Mouse (Mus musculus): ENCODE measurements around the gene Mthfd2. TPM values are rescaled to one million over a fixed set of nuclear protein-coding genes. Genes with fewer than 3 reads are reported as not detected.

Gene Mthfd2
- polyA plus RNA-seq, 1 experiment from 2014 or later: 51.6 TPM

DNA sequence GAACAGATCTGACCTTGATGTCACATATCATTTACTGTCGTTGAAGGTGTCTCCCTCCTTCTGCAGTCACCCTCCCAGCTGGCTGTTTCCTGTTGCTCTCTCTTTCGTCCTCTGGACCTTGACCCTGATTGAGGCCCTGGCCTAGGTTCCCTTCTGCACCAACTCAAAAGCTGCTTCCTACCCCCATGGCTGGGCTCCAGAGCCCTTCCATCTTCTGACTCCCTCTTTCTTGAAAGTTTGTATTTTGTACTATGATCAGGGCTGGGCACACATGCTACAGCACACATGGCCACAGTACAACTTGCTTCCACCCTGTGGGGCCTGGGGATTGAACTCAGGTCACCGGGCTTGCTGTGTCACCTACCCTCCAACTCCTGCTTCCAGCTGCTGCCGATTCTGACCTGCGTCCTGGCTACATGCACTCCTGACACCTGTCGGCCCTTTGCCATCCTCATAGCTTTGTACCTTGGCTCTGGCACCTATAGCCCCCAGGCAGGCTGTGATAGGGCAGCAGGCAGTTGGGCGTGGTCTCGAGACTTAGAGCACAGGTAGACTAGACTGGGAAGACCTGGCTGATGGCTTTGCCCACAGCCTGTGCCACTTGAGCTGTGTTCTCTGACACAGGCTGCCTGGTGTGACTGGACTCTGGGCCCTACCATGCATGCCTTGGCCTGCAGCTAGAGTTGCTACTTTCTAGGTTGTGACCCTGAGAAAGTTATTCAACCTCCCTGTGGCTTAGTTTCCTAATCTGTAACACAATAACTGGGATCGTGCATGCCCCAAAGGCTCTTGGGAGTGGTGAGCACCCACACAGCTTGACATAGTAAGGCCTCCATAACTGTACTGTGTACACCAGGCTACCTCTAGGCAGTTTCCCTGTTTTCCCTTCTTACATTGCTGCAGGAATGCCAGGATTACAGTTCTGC lies 29.4 kb upstream of the Mthfd2 start:
- ATAC-seq (ENCODE audit: low FRiP score): no peak
- no peak for DNase-seq (ENCODE audit: low spot score, missing footprints)
- 89% methylated on average over 9 of the region's 9 CpGs for WGBS
- no peaks in the 10 kb centered on the region for H3K9me3 ChIP-seq (ENCODE audit: control insufficient read depth, low read length)
- no peak overlapping the region for H3K27ac ChIP-seq (ENCODE audit: low read depth, low read length)
- no peak overlapping the region for H3K9ac ChIP-seq (ENCODE audit: low read length)
- H3K4me2 ChIP-seq: no peak overlapping the region
- H3K27me3 ChIP-seq (ENCODE audit: control insufficient read depth, insufficient read depth, low read length): no peaks in the 10 kb centered on the region
- no peak overlapping the region for H3K4me3 ChIP-seq (ENCODE audit: low read depth, low read length)
- H3K36me3 ChIP-seq (ENCODE audit: control insufficient read depth, insufficient read depth, low read length): no peaks in the 10 kb centered on the region
- H3K4me1 ChIP-seq (ENCODE audit: control insufficient read depth, insufficient read depth, low read length): peaks cover 3% of the 10 kb centered on the region

GRCm38 (mm10) chr6:83352666-83353410 lies 27.1 kb upstream of the Mthfd2 start:
- ATAC-seq (ENCODE audit: low FRiP score): no peak
- no peaks in the 10 kb centered on the region for H3K9me3 ChIP-seq (ENCODE audit: control insufficient read depth, low read length)
- H3K36me3 ChIP-seq (ENCODE audit: control insufficient read depth, insufficient read depth, low read length): no peaks in the 10 kb centered on the region
- H3K27me3 ChIP-seq (ENCODE audit: control insufficient read depth, insufficient read depth, low read length): no peaks in the 10 kb centered on the region
- H3K4me1 ChIP-seq (ENCODE audit: control insufficient read depth, insufficient read depth, low read length): peaks cover 7% of the 10 kb centered on the region
- no peak for DNase-seq (ENCODE audit: low spot score, missing footprints)
- H3K9ac ChIP-seq (ENCODE audit: low read length): no peak overlapping the region
- H3K4me3 ChIP-seq (ENCODE audit: low read depth, low read length): no peak overlapping the region
- WGBS: 93% methylated on average over 24 of the region's 24 CpGs
- no peak overlapping the region for H3K4me2 ChIP-seq
- H3K27ac ChIP-seq (ENCODE audit: low read depth, low read length): no peak overlapping the region

DNA sequence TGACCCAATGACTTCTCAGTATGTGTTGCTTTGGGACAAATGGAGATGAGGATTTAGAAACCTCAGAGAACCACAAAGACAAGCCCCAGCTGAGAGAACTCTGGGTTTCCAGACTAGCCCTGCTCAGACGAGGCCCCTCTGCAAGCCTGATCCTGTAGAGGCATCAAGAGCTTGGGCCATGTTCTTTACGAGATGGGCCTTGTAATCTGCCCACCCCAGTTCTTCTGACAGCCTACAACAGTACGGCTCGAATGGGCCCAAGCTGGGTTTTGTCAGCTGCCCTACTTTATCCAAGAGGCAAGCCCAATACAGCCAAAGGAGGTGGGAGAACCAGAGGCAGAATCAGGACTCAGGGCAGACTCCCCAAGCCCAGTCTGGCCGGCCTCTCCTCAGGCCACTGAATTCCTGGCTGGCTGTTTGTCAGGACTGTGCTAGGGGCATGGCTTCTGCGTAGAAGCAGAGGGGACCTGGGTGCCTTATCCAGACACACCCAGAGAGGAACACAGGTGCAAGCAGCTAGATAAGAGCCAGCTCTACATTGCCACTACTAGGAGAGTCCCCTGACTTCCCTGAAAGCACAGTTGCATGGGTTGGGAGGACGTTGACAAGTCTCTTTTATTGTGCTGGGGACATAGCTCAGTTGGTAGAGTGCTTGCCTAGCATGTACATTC lies 25.9 kb upstream of the Mthfd2 start:
- Histone ChIP-seq H3K36me3 (ENCODE audit: control insufficient read depth, insufficient read depth, low read length) (no peaks in the 10 kb centered on the region), H3K4me2 (no peak overlapping the region), H3K27ac (ENCODE audit: low read depth, low read length) (no peak overlapping the region), H3K4me3 (ENCODE audit: low read depth, low read length) (no peak overlapping the region), H3K9me3 (ENCODE audit: control insufficient read depth, low read length) (no peaks in the 10 kb centered on the region), H3K4me1 (ENCODE audit: control insufficient read depth, insufficient read depth, low read length) (peaks cover 7% of the 10 kb centered on the region), H3K27me3 (ENCODE audit: control insufficient read depth, insufficient read depth, low read length) (no peaks in the 10 kb centered on the region), H3K9ac (ENCODE audit: low read length) (no peak overlapping the region; the same call in 1 of the 2 replicates)
- ATAC-seq (ENCODE audit: low FRiP score): no peak
- 91% methylated on average over 7 of the region's 7 CpGs for WGBS
- no peak for DNase-seq (ENCODE audit: low spot score, missing footprints)

- no peak overlapping the region for H3K9ac ChIP-seq (ENCODE audit: low read length)
- no peak overlapping the region for H3K4me3 ChIP-seq (ENCODE audit: low read depth, low read length)
- no peaks in the 10 kb centered on the region for H3K36me3 ChIP-seq (ENCODE audit: control insufficient read depth, insufficient read depth, low read length)
- H3K4me2 ChIP-seq: no peak overlapping the region
- no peak overlapping the region for H3K27ac ChIP-seq (ENCODE audit: low read depth, low read length)
- no peaks in the 10 kb centered on the region for H3K9me3 ChIP-seq (ENCODE audit: control insufficient read depth, low read length)
- ATAC-seq (ENCODE audit: low FRiP score) (no peak), DNase-seq (ENCODE audit: low spot score, missing footprints) (no peak)
- 89% methylated on average over 16 of the region's 16 CpGs for WGBS
- peaks cover 7% of the 10 kb centered on the region for H3K4me1 ChIP-seq (ENCODE audit: control insufficient read depth, insufficient read depth, low read length)
- no peaks in the 10 kb centered on the region for H3K27me3 ChIP-seq (ENCODE audit: control insufficient read depth, insufficient read depth, low read length)
These were observed 25.2 kb upstream of the Mthfd2 start for GRCm38 (mm10) chr6:83350851-83351405.

- Histone ChIP-seq H3K4me2 (peak overlapping the region; percentile 81), H3K9me3 (ENCODE audit: control insufficient read depth, low read length) (no peaks in the 10 kb centered on the region), H3K27me3 (ENCODE audit: control insufficient read depth, insufficient read depth, low read length) (no peaks in the 10 kb centered on the region), H3K36me3 (ENCODE audit: control insufficient read depth, insufficient read depth, low read length) (no peaks in the 10 kb centered on the region), H3K27ac (ENCODE audit: low read depth, low read length) (no peak overlapping the region), H3K9ac (ENCODE audit: low read length) (peak overlapping the region; percentile 95), H3K4me1 (ENCODE audit: control insufficient read depth, insufficient read depth, low read length) (peaks cover 7% of the 10 kb centered on the region), H3K4me3 (ENCODE audit: low read depth, low read length) (peak overlapping the region; percentile 77)
- ATAC-seq (ENCODE audit: low FRiP score) (no peak), DNase-seq (ENCODE audit: low spot score, missing footprints) (no peak)
- WGBS: 84% methylated on average over 7 of the region's 7 CpGs
These were observed 24.5 kb upstream of the Mthfd2 start for GRCm38 (mm10) chr6:83350172-83350571.

GRCm38 (mm10) chr6:83349274-83349958 lies 23.7 kb upstream of the Mthfd2 start:
- H3K4me3 ChIP-seq (ENCODE audit: low read depth, low read length): peak overlapping the region; percentile 77
- H3K4me1 ChIP-seq (ENCODE audit: control insufficient read depth, insufficient read depth, low read length): peaks cover 7% of the 10 kb centered on the region
- no peaks in the 10 kb centered on the region for H3K36me3 ChIP-seq (ENCODE audit: control insufficient read depth, insufficient read depth, low read length)
- no peaks in the 10 kb centered on the region for H3K27me3 ChIP-seq (ENCODE audit: control insufficient read depth, insufficient read depth, low read length)
- ATAC-seq (ENCODE audit: low FRiP score): peak; percentile 95
- H3K4me2 ChIP-seq: peak overlapping the region; percentile 81
- H3K9me3 ChIP-seq (ENCODE audit: control insufficient read depth, low read length): no peaks in the 10 kb centered on the region
- peak; percentile 99 for DNase-seq (ENCODE audit: low spot score, missing footprints)
- WGBS: under 1% methylated on average over 52 of the region's 53 CpGs
- peak overlapping the region; percentile 95 for H3K9ac ChIP-seq (ENCODE audit: low read length)
- H3K27ac ChIP-seq (ENCODE audit: low read depth, low read length): no peak overlapping the region

DNA sequence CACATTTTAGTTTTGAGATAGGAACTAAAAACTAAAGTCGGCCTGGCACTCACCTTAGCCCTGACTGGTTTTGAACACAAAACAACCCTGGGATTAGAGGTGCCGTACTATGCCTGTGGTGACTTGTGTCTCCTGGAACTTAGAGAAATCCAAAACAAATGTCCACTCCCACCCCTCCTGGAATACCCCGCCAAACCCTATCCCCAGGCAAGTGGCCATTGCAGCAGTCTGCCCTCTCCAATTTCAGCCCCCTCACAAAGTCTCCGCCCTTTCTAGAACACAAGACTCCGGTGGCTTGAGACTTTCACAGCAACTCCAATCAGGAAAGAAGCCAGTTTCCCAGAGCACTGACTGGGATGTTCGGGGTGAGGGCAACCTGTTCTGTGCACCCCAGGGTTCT lies 23.2 kb upstream of the Mthfd2 start, which contains the start of gene Bola3:
Gene Bola3 (plus strand): TSS at position 275 of the 400 bp plus-strand sequence.
- DNase-seq (ENCODE audit: low spot score, missing footprints) (no peak), ATAC-seq (ENCODE audit: low FRiP score) (peak; percentile 66)
- Histone ChIP-seq H3K9ac (ENCODE audit: low read length) (peak within 1 kb of the TSS; percentile 95), H3K4me1 (ENCODE audit: control insufficient read depth, insufficient read depth, low read length) (peaks cover 7% of the 10 kb centered on the region), H3K27me3 (ENCODE audit: control insufficient read depth, insufficient read depth, low read length) (no peaks in the 10 kb centered on the region), H3K27ac (ENCODE audit: low read depth, low read length) (no peak within 1 kb of the TSS), H3K9me3 (ENCODE audit: control insufficient read depth, low read length) (no peaks in the 10 kb centered on the region), H3K36me3 (ENCODE audit: control insufficient read depth, insufficient read depth, low read length) (no peaks in the 10 kb centered on the region), H3K4me3 (ENCODE audit: low read depth, low read length) (peak within 1 kb of the TSS; percentile 77), H3K4me2 (peak within 1 kb of the TSS; percentile 81)
- WGBS: 31% methylated on average over 6 of the region's 6 CpGs

DNA sequence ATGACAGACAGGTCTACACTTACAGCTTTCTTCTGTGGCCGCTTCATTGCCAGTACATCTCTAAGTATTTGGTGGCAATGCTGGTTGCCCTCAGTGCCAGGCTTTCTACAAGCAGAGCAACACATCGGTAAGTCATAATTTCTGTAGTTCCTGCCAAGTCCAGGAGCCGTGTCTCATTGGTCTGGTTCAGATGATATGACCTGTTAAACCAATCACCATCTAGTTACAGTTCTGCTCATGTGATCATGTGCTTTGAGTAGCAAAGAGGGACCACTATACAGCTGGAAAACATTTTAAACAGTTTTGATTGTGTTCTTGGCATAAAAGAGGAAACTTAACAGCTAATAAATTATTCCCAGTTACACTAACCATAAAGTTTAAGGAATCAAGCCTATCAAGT lies 22.2 kb upstream of the Mthfd2 start:
- H3K27ac ChIP-seq (ENCODE audit: low read depth, low read length): no peak overlapping the region
- no peak overlapping the region for H3K4me3 ChIP-seq (ENCODE audit: low read depth, low read length)
- no peaks in the 10 kb centered on the region for H3K27me3 ChIP-seq (ENCODE audit: control insufficient read depth, insufficient read depth, low read length)
- DNase-seq (ENCODE audit: low spot score, missing footprints) (no peak), ATAC-seq (ENCODE audit: low FRiP score) (no peak)
- no peak overlapping the region for H3K9ac ChIP-seq (ENCODE audit: low read length)
- WGBS: 94% methylated on average over 3 of the region's 3 CpGs
- peaks cover 7% of the 10 kb centered on the region for H3K4me1 ChIP-seq (ENCODE audit: control insufficient read depth, insufficient read depth, low read length)
- no peaks in the 10 kb centered on the region for H3K9me3 ChIP-seq (ENCODE audit: control insufficient read depth, low read length)
- H3K36me3 ChIP-seq (ENCODE audit: control insufficient read depth, insufficient read depth, low read length): no peaks in the 10 kb centered on the region
- H3K4me2 ChIP-seq: no peak overlapping the region
